Mouse (Mus musculus) liver, adult 2 months (tissue): Measurements from ENCODE around the gene Eif2b1.

Experiments used
- CTCF ChIP-seq: fragments of 200-500 bp; IDR thresholded peaks from 2 replicates; pipeline ENCODE4 v1.5.1; 2011; ENCODE audit warnings: low read depth, low read length, control low read depth
- POLR2A ChIP-seq: fragments of 200-500 bp; IDR thresholded peaks from 2 replicates; pipeline ENCODE4 v1.6.1; 2011; ENCODE audit warnings: low read length, control low read depth; ENCODE audit not compliant: insufficient read depth; ENCODE audit errors: extremely low read depth

DNA sequence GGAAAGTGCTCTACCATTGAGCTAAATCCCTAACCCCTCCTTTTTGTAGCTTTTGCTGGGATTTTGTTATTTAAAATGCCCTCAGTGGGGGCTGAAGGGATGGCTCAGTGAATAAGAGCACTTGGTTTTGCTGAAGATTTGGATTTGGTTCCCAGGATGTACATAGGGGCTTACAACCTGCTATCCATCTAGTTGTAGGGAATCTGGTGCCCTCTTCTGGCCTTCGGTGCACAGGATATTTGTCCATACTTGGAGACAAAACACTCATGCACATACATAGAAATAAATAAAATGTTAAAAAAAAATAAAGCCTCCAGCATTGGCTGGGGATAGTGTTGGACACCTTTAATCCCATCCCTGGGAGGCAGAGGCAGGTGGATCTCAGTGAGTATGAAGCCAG is 23.8 kb downstream of the Eif2b1 start:
- no peak for TF ChIP-seq CTCF
- TF ChIP-seq POLR2A = no peak
